Mouse (Mus musculus): ENCODE results near the gene Mfap4.

- TF ChIP-seq POLR2A (IDR thresholded peaks at IDR 0.05; ENCODE audit: borderline replicate concordance, low read depth, low read length) = no peak
- TF ChIP-seq CTCF (IDR thresholded peaks at IDR 0.05; ENCODE audit: low read depth, low read length) = no peak
Measured at GRCm38 (mm10) chr11:61436298-61436697, 48.9 kb upstream of the Mfap4 start.

All from bone marrow macrophage, adult 2 months (primary cell).